Mouse (Mus musculus) frontal cortex, postnatal 14 days (tissue): ENCODE measurements around the gene Esrrg.
A peak's percentile ranks its signal among the peaks of the same experiment; 100 is the strongest.

ENCODE experiments used
- DNase-seq, 2 experiments: peaks; one replicate each; pipeline ENCODE4 v3.0.0; 2022; ENCODE audit warnings: low spot score in 2 of 2

Esrrg gene

DNA sequence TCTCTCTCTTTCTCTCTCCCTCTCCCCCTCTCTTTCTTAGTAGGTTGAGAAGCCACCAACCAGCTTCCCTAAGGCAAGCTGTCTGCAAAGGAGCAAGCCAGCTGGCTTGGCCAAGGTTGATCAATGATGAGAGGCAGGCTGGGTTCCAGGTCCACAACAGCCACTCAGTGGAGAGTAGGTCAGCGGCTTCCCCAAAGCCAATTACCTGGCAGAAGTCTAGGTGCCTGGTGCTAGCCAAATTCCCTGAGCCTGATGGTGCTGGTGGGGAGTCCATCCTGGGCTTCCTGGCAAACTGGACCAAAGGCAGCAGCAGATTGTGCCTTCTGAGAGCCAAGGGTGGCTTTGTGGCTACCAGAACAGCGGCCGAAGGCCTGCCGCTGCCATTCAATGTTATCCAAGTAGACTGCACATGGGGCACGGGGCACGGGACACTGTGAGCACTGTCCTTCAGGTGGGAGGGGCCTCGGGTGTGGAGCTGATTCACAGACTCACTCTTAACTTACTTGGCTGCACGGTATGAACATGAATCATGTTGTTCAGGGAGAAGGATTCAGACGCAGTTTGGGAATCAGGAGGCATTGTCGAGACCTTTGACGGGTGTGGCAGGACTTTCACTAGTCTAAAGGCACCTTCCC lies 469.1 kb downstream of the Esrrg start:
- no peak for DNase-seq

DNA sequence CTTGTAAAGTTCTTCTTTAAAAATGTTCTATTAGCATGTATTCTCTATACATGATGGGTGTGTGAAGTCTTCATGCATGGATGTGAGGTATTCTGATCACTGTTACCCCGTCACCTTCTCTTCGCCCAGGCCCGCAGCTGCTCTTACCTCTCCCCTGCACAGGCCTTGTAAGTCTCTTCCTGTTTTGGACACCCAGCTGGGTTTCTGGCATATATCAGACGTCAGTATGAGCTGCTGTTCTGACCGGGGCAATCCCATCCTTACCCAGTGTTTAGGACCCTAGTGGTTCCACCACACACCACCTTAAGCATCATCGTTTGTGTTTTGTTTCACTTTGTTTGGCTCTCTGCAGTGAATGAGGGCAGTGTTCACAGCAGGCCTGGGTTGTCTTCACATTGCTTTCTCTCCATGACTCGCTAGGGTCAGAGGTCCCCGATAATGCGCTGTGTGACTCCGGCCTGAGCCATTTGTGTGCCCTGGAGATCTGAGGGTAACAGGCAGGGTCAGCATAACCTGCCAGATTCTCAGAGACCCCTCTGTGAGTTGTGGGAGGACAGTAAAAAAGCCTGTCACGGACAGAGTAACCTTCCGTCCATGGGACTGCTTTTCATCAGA lies 471.8 kb downstream of the Esrrg start:
- no peak for DNase-seq

DNA sequence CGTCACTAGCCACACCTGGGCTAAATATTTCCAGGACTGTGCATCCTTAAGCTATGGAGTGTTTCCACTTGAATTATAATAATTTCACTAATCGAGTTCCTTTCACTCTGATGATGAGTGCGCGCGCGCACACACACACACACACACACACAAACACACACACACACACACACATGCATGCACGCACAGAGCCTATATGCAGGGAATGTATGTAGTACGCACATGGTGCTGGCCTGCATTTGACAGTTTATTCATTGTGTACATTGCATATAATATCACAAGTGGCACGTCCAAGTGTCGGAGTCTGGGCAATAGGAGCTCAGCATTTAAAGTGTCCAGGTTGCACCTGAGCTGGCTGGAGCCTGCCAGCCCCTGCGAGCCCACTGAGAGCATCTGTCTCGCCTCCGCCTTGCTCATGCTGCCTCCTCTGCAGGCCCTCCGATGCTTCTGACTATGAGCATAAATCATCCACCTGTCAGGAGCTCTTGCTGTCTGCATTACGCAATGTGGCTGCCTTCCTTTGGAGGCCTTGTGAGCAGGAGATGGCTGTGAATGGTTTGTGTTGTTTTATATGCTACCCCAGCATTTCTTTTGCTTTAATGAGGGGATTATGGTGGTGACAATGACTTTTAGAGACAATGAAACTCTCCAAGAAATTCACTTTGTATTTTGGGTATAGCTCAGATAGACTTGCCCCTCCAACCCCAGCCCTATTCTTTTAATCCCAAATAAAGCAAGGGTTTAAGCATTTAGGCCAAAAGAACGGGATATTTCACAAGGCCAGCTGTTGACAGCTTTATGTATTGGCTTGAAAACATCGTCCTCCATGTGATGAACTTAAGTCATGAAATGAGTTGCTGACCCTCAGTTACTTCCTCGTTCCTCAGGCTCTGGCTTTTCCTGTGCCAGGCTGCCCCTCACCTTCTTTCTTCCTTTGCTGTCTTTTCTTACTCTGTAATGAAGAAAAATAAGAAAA lies 474.4 kb downstream of the Esrrg start:
- no peak for DNase-seq

DNA sequence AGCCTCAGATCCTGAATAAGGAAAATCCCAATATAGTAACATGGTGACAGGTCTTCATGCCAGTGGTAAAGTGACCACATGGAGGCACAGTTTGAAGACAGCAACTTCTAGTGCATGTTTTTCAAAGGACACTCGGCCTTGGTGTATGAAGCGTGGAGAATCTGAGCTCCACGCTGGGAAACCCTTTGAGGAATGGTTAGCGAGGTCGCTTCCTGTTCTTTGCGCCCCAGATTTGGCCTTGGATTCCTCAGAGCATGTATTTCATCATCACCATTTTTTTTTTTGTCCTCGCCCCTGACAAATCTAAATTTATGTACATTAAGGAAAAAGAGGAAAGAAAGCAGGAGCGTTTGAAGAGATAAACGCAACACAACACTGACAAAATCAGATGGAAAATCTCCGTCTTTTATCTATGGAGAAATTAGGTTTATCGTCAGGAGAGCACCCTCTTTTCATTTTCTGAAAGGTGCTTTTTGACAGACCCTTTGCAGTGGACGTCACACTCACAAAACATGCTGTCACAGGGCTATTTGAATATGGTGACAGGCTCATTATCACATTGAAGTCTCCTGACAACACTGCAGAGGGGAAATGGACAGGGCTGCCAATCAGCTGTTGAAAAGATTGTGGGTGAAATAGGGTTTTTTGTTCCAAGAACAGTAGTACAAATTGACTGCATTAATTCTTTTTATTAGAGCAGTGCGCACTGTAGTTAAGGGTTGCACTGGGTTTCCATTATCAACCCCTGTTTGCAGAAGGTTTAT lies 476.7 kb downstream of the Esrrg start:
- no peak for DNase-seq

DNA sequence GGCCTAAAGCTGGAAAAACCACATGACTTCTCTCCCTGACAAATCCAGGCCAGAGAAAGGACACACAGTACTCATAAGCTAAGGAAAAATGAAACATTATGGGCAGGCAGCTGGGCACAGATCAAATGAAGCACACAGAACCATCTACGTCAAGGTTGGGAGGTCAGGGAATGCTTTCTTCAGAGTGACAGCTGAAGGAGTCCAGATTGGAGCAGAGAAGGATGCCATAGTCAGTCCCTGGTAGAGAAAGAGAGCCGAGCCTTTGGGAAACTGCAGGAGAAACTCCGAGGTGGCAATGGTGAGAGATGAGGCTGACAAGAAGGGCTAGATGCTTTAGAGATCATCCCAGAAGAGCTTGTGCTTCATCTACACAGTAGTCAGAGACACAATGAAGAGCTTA lies 485.1 kb downstream of the Esrrg start:
- DNase-seq, result no peak

DNA sequence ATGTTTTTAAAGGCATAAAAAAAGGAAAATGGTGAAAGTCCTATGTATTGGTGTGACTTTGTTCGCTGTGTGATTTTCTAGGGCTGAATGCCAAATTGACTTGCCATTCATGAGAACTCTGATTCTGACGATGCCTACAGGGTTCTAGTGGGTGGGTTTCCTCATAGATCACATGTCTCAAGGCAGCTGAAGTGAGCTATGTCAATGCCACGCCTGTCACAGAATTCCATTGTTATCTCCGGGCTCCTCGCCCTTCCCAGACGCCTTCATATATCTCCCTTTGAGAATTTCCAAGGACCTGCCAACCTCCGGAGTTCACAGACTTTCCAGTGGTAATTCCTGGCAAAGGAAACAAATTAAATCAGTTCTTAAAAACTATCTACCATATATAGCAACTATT lies 493.2 kb downstream of the Esrrg start:
- no peak for DNase-seq

DNA sequence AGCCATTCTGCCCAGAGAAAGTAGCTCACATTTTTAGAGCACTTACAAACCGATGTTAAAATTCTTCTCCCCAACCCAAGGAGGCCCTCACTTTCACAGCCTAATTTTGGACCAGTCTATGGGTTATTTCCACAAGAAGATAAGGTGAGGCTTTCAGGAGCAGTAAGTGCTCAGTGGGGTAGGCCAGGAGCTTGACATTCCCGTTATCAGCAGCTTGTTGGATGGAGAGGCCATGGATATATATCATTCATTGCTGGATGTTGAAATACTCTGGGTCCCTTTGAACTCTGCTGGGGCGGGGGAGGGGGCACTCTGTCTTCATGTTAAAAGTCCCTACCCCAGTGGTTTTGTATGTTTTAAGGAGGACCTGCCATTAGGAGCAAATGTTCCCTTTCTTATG lies 494.6 kb downstream of the Esrrg start:
- no peak for DNase-seq

DNA sequence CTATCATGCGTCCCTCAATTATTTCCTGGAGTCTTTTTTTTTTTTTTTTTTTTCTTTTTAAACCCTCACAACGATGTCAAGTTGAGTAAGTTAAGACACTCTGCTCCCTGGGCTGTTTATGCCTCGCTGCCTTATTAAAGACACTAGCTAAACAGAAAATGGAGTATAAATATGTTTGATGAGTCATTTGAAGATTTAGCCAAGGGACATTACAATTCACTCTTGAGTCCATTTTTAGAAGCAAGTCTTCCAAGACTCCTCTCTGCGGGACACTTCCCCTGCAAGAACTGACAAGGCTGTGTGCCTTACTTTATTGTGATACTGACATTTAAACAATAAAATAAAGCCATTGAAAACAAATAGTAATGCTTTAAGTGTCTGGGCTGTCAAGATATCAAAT lies 496.9 kb downstream of the Esrrg start:
- no peak for DNase-seq

DNA sequence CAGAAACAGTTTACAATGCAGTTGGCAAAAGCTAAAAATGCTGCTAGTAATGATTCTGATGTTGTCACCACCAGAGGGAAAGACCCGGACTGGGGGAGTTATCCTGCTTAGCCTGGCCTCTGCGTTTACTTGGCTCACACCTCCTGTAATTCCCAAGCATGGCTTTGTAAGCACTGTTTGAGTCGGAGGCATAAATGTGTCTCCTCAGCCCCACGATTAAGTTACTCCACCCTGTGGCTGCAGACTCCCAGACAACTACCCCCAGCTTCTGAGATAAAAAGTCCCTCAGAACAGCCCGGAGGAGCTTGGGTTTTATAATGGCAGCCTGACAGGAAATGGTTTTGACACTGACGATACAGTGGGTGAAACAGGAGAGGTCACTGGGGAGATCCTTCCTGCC lies 499.4 kb downstream of the Esrrg start:
- DNase-seq, result no peak

DNA sequence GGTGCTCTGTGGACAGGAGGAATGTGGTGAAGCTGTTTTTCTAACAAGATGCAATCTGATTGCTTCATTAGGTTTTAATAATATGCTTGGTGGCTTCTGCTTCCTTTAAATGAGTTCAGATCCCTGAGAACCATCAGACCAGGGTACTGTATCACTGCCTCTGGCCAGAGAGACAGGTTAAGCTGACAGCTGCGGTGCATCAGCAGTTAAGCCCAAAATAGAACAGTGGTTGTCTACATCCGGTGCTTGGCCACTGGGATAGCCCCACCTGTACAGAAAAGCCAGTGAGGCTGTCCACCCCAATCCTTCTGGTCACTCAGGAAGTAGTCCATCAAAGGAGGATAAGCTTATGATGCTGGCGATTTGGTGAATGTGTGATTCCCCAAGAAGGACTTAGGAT lies 503.0 kb downstream of the Esrrg start:
- no peak for DNase-seq

DNA sequence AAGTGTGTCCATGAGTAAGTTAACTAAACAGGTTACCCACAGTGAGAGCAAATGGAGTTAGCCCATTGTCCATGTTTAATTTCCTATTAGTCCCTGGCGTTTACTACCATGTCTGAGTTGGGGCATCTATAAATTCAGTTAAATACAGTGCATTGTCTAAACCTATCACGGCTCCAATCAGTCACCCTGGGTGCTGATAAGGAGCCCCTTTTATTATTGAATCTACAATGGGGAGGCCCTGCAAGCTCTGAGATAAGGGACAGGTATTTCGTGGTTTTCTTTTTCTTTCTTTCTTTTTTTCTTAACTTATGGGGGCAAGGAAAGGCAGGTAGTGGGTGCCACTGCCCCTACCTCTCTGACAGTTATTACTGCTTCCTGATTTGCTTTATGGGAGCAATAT lies 504.6 kb downstream of the Esrrg start:
- DNase-seq, result no peak

DNA sequence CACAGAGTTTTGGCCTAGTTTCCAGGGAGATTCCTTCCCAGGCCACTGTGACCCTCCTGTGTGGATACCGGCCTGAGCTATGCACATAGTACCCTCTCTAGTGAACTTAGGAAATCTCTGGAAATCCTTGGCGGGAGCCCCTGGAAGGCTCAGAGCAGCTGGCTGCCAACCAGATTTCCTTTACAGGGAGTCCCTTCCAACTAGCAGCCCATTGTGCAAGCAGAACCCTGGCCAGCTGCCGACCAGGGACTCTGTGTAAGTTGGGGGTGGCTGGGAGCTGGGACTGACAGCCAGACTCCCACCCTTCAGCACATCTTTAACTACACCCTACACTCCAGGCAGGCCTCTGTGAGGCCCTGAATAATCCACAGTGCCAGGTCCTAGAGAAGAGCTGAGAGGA lies 509.5 kb downstream of the Esrrg start:
- DNase-seq, result peak; percentile 40 to 42

DNA sequence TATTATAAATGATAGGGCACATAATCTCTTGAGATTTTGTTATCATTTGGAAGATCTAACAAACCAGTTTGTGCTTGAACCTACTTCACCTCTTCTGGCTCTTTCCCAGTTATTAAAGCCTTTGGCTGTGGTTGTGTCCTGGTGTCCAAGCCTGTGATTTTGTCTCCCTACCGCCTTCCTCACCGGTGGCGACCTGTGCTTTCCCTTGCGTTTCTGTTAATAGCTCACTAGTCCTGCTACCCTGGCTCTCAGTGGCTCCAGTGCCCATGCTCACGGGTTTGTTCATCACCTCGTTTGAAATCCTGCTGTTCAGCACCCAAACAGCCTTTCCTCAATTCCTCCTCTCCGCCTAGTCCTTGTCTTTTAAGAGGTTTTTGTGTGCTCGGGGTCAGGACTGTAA lies 511.2 kb downstream of the Esrrg start:
- DNase-seq, result no peak

DNA sequence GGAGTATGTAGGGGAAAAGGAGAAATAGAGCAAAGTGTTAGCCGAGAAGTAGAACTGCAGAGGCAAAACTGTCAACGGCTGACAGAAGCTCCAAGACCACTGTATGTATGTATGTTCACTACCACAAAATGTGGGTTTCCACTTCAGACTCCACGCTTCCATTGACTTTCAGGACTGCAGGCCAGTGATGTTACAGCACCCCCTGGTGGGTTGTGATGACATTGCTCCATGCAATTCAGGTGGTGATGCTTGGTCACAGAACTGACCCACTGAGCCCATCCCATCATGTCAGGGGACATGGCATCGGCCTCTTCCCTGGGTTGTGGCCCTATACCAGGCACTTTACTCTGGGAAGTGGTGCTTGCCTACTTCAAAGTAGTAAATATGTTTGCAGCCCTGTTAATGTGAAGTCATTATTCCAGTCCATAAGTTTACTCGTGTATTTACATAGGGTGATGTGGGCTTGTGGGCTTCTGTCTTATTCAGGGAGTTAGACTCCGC lies 517.0 kb downstream of the Esrrg start:
- no peak for DNase-seq

DNA sequence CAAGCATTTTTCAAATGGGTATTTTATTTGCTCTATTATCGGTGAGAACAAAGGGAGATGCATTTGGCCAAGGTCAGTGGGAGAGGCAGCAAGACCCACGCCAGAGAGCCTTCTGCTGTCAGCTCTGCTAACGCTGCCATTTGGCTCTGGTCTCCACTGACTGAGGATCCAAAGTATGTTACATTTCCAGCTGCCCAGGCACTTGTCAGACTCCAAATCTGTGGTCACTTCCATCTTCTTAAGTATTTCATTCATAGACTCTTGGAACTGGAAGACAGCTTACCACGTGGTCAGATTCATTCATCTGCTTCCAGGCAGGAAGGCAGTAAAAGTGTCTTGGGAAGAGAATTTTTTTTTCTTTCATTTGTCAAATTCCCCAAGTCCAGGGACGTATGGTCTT lies 527.5 kb downstream of the Esrrg start:
- no peak for DNase-seq

DNA sequence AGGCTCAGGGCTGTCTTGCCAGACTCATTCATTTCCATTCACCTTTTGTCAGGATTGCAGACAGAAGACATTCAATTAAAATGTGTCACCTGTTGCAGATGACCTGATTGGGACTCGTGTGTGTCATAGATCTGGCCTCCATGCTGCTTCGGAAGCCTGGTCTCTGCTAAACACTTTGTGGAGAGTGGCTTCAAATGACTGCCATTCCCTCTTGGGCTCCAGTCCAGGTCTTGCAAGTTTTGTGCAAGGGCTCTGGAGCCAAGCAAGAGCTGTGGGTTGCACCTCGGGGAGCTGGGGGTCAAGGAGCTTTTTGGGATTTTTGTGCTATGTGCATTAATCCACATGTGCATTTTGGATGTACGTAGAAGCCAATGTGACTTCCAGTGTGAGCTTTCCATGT lies 530.9 kb downstream of the Esrrg start:
- DNase-seq, result no peak

DNA sequence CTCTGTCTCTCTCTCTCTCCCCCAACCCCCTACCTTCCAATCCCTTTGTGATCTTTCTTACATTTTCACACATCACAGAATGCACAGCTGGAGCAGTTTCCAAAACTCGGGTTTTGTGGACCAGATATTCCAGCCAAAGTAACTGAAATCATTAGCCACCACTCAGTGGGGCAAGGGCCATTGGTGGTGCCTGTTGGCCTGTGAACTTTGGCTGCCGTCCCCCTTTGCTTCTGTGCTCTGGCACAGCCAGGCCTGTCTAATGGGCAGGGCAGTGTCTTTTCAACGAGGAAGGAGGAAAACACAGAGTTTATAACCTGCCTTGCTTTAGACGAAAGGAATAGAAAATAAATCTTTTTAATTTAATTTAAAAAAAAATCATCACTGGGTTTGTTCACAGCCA lies 531.6 kb downstream of the Esrrg start:
- no peak for DNase-seq

DNA sequence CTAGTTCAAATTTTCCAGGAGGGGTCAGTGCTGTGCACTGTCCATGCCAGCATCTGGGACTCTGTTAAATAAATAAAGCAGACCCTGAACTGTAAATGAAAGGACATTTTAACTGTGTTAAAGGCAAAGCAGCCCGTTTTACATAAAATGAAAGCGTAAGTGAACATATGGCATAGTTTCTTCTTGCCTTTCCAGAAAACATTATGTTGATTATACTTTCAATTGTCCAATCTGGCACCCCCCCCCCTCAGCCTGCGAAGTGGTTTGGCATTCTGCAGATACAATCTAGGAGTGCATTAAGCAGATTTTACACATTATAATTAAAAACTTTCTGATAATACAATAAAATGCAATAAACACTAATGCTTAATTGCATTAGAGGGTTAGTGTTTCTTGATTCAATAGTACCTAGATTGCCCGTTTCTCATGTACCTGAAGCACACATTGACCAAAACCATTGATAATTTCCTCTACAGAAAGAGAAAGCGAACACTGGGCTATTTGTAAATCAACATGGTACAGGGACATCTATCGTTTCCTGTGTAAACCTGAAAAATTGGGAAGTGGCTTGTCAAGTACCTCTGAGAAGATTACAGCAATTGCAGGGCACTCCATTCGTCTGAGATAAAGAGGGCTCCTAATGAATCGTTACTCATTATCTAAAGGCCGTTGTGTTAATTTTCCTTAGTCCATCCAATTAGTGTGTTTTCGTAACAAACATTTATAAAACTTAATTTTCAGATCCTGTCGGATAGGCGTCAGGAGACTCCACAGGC lies 539.0 kb downstream of the Esrrg start:
- no peak for DNase-seq

DNA sequence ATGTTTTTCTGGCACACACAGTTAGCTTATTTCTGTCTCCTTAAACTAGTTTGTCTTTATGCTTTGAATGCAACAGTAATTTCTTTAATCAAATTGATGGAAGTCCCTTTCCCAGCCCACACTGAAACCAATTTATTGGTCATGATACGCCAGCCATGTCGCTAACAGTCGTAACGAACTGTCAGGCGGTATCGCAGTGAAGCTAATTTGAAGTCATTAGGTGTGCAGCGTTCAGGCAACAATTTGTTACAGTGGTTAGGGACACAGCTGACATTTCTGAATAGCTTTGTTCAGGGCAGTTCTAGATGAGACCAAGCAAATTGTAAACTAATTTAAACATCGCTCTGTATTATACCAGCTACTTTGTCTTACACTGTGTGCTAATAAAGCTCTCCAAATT lies 542.5 kb downstream of the Esrrg start:
- DNase-seq, result no peak

DNA sequence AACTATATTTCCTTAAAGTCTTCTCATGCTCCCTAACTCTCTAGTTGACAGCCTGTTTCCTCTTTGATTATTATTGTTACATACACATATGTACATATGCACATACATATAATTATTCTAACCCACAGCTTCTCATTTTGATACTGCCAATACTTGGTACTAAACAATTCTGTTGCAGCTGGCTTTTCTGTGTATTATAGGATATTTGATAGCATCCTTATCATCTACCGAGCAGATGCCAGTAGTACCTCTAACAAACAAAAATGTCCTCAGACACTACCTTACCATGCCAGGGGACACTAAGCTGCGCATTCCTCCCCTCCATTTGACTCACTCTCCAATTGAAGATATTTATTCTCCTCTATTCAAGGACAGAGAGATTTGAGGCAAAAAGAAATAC lies 543.4 kb downstream of the Esrrg start:
- no peak for DNase-seq

DNA sequence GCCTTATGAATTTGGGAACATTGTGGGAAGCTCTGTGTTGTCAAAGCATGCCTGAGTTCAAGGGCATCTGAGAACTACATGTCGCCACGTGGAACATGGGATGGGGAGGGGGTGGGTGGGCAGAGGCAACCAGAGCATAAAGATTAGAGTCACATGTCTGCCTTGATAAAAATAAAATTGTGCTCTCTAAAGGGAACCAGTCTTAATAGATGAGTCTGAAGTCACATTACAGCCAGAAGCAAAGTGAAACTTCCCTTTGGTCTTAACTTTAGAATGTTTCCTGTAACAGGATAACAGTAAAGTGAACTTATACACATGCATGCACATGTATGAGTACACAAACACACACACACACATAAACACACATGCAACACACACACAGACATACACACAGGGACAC lies 545.1 kb downstream of the Esrrg start:
- no peak for DNase-seq
